Mouse (Mus musculus): ENCODE results near the gene Abcb10. TPM values are rescaled to one million over a fixed set of nuclear protein-coding genes. Genes with fewer than 3 reads are reported as not detected.
"Not testable (repeated sequence)": the region's sequence is repeated elsewhere in the genome, so short reads cannot be mapped to it uniquely, and the experiment has no call there.

The Abcb10 gene
- total RNA-seq, 2 experiments from 2014 or later = 43.3 to 52.1 TPM

DNA sequence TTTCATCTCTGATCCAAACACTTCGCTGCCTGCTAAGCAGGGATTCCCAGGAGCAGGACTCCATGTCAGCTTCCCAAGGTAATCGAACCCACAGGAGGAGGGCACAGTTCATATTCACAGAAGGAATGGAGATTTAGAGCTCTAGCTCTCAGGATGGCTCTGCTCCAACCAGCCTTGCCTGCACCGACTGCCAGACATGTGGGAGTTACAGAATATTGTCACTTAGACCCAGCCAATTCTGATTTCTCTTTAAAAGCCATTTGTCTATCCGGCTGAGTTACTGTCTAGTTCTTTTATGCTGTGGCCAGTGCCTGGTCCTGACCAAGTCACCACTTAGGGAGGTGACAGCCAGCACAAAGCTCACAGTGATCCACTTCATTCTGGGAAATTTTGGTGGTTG lies 1.2 kb downstream of the Abcb10 start:
- peak; percentile 12 to 40 for DNase-seq

DNA sequence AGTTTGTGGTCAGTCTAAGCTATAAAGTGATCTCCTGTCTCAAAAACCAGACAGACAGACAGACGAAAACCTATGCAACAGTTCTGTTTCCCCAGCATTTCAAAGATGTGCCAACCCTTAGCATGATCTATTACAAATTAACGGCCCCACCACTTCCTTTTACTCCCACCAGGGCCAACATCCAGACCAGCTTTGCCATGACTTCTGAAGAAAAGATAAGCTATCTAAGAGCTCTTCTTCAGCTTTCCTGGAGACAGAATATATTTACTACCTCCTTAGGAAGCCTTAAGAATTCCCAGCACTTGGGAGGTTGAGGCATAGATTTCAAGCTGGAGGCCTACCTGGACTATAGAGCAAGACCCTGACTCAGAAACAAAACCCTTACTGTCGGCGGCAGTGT lies 2.7 kb downstream of the Abcb10 start:
- DNase-seq = no peak

DNA sequence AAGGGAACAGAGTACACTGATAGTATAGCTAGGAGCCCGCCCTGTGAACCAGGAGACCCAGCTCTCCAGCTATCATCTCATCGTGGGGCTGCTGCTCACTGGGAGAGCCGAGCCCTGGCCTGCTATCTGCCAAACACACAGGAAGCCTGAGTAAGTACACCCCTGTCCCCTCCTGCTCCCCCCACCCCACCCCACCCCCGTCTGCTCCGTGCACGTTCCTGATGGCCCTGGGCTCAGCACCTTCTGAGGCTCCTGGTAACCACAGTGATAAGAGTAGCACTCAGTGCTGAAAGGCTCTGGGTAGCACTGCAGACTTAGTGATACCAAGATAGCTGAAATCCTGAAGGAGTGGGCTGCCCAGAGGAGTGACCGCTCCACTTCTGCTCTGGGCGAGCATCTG lies 4.0 kb downstream of the Abcb10 start:
- DNase-seq = no peak

DNA sequence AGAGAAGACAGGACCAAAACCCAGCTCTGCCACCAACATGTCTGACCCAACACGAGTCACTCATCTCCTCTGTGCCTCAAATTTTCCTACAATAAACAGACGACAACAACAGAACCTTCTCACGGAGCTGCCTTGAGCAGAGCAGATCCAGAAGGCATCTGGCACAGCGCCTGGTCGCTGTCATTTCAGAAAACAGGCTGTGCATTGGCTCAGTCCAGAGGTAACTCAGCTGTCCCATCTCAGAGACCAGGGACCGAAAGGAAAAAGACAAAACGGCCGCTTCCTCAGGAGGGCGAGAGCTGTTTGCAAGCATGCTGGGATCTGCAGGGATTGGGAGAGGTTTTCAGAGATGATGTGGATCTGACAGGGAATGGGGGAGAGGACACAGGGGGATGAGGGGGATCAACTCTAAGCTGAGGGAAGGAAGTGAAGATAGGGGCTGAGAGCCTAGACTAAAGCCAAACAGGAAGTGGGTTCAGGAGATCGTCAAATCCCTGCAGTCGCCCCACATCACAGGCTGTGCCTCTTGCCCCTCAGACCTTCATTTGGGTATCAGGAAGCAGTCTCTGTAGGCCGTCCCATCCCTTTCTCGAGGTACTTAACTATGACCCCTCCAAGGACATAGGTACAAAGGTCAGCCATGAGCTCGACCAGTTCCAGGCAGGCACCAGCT lies 4.6 kb downstream of the Abcb10 start:
- DNase-seq = peak; percentile 46 to 56

DNA sequence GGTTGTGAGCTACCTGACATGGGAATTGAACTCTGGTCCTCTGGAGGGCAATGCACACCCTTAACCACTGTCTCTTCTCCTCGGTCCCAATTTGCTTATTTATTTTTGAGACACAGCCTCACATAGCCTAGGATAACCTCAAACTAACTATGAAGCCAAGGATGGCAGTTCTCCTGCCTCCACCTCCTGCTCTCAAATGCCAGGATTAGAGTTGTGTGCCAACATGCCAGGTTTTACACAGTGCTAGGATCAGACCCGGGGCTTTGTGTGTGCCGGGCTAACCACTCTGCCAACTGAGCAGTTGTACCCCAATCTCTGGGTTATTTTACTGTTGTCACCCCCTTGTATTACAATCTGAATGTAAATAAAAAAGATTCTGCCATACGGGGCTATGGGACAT lies 5.4 kb downstream of the Abcb10 start:
- no peak for DNase-seq

DNA sequence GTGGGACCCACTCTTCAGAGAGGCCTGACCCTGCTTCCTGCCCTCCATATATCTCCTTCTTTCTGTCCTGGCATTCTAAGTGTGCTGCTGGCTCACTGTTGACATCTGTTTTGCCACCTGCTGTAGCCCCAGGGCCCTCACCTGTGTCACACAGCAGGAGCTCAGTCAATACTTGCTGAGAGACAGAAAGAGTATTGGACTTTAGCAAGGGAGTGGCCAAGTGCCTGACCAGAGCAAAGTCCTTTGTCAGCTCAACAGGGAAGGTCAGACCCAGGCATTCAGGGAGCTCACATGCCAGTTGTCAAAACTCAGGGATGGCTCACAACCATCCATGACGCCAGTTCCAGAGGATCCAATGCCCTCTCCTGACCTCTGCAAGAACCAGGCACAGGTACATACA lies 9.4 kb downstream of the Abcb10 start:
- DNase-seq = no peak

DNA sequence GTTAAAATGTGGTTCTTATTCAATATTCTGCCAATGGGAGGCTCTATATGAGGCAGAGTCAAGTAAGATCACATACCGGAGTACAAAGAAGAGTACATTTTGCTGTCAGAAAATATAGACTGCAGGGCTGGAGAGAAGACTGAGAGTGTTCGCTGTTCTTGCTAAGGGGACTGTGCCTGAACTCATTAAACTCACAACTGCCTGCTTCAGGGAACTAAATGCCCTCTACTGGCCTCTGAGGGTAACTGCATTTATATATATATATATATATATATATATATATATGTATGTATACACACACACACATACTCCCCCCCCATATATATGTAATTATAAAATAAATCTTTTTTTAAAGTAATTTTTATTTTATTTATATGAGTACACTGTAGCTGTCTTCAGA lies 16.0 kb downstream of the Abcb10 start:
- no peak for DNase-seq

DNA sequence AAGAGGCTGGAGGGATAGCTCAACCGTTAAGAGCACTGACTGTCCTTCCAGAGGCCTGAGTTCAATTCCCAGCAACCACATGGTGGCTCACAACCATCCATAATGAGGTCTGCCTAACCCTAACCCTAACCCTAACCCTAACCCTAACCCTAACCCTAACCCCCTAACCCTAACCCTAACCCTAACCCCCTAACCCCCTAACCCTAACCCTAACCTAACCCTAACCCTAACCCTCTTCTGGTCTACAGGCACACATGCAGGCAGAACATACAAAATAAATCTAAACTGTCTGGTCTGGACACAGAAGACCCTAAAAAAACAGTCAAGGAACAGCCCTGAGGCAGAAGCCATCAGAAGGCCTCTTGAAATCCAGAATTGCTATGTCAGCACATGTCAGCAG lies 21.6 kb downstream of the Abcb10 start:
- no peak for DNase-seq

DNA sequence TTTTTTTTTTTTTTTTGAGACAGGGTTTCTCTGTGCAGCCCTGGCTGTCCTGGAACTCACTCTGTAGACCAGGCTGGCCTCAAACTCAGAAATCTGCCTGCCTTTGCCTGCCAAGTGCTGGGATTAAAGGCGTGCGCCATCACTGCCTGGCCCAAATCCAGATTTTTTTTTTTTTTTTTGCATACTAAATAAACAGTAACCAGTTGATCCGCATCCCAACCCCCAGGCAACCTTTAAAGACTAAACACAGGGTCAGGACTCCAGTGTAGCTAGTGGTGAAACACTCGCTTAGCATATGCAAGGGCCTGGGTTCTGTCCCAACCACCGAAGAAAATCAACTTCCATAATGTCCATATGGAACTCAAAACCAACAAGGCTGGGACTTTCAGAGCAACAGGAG lies 22.4 kb downstream of the Abcb10 start:
- not testable (repeated sequence) for DNase-seq

DNA sequence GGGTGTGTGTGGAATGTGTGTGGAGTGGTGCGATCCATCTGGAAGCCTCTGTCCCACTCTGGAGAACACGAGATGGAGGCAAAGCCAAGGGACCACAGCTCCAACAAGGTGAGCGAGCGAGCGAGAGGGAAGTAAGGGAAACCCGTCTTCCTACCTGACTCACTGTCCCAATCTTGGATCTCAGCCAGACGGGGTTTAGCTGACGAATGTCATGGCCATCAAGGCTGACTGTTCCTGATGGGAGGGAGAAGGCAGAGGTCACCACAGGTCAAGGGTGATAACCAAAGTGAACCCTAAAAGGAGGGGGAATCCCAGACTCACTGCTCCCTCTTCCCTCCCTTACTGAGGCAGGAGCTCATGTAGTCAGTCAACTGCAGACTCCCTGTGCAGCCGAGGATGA lies 22.9 kb downstream of the Abcb10 start:
- no peak for DNase-seq

DNA sequence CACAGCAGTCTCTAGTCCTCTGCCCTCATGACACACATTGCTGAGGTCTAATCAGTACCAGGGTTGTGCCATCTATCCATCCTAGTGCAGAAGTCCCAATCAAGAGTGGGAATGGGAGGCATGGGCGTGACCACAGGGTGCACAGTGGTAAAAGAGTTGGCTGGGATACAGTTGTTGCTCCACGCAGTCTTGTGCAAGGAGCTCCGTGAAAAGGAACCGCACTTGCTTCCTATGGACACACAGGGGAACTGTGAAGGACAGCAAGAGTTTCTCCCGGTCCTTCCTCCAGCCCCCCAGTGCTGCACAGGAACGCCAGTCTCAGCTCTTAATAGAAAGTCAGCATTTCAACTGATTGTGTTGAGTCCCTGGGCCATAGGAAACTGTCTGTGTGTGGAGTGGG lies 23.4 kb downstream of the Abcb10 start:
- DNase-seq = no peak

DNA sequence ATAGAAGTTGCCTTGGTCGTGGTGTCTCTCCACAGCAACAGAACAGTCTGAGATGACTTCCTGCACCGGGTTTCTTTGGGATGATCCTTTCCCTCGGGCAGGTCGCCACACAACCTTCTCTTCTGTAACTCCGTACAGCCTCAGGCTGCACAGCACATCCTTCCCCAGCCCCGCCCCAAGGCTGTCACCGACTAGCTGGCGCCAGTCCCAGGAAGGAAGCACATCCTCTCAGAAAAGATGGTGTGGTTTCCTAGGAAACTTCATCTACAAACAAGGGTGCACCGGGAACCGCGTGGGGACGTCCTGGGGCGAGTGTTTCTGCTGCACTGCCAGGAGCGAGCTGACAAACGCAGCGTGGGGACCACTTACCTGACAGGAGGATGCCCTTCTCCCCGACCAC lies 24.8 kb downstream of the Abcb10 start:
- DNase-seq = peak; percentile 18 to 52

DNA sequence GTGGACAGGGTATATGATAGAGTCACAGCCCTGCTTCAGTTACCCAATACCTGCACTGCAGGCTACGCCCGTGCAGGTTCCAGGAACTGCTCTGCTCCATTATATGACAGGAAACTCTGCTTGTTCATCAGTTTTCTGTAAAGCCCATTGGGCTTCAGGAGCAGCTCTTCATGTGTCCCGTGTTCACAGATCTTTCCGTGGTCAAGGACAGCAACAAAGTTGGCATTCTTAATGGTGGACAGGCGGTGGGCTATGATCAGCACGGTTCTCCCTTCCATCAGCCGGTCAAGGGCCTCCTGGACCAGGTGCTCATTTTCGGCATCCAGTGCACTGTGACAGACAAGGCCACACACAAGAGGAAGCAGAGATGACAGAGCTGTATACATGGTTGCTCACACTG lies 28.7 kb downstream of the Abcb10 start:
- no peak for DNase-seq

DNA sequence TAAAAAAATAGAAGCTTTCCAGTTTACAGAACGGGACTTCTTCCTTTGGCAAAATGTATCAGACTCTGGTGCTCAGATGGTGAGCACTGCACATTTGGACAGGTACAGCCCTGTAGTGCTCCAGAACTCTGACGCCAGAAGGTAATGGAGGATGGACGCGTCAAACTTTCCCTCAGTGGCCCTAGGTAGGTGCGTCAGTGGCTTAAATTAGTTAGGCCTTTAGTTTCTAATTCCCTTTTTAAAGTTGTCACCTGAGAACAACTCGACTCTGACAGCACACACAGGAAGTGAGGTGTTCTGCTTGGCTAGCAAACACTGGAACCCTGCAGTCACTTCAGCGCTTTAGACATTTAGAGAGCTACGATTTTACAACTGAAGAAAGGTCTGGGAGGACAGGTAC lies 29.2 kb downstream of the Abcb10 start:
- no peak for DNase-seq

DNA sequence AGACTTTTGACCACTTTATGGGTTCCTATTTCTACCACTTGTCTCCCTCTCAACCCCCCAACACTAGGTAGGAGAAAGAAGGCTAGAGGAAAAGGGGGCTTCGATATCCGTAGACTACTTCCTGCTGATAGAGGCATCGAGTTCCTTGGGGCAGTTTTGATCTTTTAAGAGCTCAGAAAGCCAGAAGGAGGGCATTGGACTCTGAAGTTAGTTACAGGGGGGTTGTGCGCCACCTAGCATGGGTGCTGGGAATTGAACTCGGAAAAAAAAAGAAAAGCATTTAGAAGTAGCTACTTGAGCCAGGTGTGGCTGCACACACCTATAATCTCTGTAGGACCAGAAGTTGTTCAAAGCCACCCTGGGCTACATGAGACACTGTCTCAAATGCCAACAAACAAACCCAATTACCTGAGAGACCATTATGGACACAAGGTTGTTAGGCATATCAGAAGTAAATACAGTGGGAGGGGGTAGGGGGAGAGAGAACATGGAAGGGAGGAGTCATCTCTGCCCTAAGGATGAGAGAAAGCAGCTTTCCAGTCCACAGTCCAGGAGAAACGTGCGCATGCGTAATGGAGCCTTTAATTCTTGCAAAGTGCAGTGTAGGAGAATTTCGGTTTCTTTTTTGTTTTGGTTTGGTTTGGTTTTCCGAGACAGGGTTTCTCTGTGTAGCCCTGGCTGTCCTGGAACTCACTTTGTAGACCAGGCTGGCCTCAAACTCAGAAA lies 32.7 kb downstream of the Abcb10 start:
- peak; percentile 51 to 75 for DNase-seq

DNA sequence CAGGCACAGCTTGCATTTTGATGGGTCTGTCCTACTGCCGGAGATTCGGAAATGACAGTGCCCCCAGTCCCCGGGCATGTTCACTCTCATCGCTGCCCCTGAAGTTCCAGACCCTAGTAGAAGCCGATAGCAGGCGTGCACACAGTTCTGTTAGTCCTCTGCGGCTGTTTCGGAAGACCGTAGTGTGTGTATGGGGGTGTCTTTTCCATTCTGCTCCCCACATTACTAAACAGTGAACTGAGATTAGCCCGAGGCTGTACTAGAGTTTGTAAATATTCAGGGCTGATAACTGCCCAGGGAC lies 33.3 kb downstream of the Abcb10 start:
- no peak for DNase-seq

DNA sequence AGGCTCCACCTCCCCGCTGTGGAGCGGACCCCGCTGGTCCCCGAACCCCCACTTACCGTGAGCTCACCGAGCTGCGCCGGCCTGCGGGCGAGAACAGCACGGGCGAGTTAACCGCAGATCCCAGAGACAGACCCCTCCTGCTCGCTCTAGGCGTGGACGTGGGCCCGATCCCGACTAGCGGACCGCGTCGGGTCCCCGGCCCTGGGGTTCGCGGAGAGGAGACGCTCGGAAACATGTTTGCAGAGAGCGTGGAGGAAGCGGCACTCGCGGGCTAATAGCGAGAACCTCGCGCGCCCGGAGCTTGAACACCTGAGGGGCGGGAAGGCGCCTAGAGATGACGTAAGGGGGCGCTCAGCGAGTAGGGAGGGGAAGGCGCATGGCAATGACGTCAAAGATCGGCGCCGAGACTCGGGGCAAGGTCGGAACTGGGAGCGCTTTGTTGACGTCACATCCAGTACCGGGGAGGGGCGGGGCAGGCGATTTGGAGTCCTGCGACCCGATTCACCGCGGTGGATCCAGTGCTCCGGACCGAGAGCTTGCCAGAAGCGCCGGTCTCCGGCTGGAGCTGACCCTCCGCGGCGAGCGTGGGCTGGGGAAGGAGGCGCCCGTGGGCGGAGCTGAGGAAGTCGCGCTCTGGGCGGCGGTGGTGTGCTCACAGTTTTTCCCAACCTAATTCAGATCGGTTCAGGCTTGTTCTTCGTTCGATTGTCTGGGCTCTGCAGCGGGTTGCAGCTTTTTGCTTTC lies 33.8 kb downstream of the Abcb10 start, which contains the start of gene Nup133:
Gene Nup133 (minus strand): TSS at position 324 of the 744 bp plus-strand sequence.
- DNase-seq = peak; percentile 98 to 100

DNA sequence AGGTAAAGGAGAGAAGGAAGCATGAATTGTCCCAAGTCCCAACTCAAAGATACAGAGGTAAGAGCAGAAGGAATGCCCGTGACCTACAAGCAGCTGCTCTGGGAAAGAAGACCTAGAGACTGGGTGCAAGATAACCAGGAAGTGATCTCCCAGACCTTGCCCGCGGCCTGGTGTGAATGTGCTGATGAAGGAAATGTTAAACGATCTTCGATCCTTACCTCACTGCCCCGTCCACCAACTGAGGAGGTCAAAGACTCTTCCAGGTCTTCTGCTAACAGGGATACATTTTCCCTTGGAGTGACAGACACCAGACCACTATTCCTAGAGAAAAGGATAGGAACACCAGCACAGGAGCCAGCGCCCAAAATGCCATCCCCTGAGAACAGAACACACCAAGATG lies 53.9 kb downstream of the Abcb10 start:
- DNase-seq = no peak

DNA sequence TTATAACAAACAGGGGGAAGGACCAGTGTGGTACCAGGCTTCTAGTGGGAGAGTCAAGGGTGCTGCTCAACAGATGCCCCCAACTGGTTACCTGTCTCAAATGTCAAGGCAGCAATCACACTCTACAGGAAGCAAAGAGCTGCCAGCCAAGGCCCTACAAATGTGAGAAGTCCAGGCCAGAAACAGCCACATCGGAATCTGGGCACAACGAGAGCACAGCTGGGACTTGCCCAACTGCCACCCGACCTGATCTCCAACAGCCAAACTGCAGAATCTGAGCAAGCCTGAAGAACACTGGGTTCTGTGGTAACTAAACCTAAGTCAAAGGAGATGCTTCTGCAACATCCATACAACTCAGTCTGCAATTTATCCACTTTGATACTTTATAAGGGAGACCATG lies 57.3 kb downstream of the Abcb10 start:
- DNase-seq = no peak

DNA sequence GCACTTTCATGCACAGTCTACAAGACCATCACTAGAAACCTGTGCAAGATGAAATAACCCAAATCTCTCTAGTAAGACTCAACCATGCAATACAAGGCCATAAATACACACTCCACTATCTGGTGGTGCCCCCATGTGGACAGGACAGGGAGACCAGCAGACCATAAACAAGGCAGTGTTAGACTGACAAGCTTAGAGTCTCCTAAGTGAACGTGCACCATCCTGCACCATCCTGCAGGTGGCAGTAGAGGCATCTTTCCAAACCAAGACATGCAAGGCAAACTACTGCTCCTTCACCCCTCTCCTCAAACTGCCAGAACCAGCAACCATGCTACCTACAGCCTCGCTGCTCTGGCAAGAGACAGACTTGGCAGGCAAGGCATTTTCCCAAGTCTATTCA lies 58.2 kb downstream of the Abcb10 start:
- peak; percentile 72 to 87 for DNase-seq

DNA sequence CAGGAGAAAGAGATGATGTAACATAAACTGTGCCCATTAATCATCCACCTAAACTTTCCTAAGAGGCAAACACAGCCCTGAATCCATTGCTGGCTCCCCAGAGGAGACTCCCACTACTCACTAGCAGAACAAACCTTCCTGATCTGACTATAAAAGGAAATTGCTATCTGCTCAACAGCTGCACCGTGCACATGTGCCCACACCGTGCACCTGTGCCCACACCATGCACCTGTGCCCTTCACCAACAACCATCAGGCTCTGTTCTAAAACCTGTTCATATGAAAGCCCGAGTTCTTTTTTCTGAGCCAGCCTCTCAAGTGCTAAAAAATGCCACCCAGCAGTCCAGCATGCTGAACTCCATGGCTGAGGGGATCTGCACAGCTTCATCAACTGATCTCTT lies 68.3 kb downstream of the Abcb10 start:
- no peak for DNase-seq

DNA sequence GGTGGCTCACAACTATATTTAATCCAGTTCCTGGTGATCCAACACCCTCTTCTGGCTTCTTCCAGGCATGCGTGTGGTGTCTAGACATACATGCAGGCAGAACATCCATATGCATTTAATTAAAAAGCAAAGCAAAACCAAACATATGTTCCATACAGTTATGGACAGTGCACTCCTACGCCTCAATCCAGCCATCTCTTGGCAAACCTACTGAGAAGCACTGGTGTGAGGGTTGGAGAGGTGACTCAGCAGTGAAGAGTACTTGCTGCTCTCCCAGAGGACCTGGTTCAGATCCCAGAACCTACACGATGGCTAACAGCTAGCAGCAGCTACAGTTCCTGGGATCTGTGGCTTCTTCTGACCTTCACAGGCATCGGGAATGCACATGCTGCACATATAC lies 70.7 kb downstream of the Abcb10 start:
- no peak for DNase-seq

DNA sequence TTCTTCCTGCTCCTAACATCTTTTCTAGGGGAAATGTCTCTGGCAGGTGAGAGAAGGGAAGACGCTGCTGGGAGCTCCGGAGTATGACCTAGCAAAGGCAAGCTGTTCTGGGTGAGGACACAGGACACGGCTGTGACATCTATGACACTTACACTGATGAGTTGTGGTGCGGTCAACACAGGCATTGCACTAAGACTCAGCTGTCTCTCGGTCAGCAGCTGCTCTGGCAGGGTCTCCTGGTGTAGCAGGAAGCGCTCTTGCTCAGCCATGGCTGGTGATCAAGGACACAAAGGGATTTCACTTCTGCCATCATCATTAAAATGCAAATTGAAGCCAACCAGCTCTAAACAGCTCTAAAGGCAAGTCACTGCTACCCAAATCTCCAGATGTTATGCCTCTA lies 75.3 kb downstream of the Abcb10 start:
- DNase-seq = no peak

DNA sequence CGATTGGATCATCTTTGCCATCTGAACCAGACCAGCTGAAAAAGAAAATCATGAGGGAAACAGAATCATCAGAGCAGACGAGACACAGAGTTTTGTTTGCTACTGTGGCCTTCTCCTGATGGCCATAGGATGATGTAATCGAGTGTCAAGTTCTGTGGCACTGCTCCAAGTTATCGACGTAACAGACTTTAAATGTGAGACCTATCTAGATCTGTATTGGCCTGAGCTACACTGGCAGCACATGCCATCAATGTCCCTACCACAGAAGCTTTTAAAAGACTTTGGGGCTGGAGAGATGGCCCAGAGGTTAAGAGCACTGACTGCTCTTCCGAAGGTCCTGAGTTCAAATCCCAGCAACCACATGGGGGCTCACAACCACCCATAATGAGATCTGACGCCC lies 80.3 kb downstream of the Abcb10 start:
- DNase-seq = no peak

All from heart, adult 18-20 months (tissue).